Comparison of ENCODE assay signal across 8 mouse cellular contexts in the genomic region with DNA sequence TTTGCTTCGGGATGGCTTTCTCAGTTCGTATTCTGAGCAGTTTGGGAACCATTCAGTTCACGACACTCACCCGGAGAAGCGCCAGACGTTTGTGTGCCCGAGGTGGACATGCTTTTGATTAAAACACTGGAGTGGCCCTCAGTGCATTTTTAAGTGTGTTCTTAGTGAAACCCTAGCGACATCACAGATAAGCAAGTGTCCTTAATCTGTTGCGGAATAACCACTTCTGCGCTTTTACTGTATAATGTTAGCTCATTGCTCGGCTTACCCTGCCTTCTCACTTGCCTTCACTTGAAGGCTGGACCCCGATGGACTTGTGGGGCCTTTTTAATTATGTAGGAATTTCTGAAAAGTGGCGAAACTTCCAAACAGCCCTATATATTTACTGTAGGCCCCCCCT. TPM values are rescaled to one million over a fixed set of nuclear protein-coding genes. Genes with fewer than 3 reads are reported as not detected.
DNase-seq lines count a peak whose midpoint lies in the region; ATAC-seq and TF ChIP-seq lines count a peak whose summit lies in the region.

No protein-coding gene starts in this region.

- H3K27ac ChIP-seq in lung, embryonic 16.5 days (ENCODE audit: low read length): peak overlapping the region; percentile 93
- H3K27ac ChIP-seq in embryonic fibroblast, embryonic 13.5 days (ENCODE audit: insufficient read depth, low read length): peak overlapping the region; percentile 62
- peak overlapping the region; percentile 95 for H3K27ac ChIP-seq in limb, embryonic 13.5 days
- no peak overlapping the region for H3K27ac ChIP-seq in olfactory bulb, adult 2 months (ENCODE audit: insufficient read depth, low read depth, low read length)

- ATAC-seq in lung, embryonic 16.5 days (ENCODE audit: low read depth): no peak
- no peak for ATAC-seq in limb, embryonic 13.5 days (ENCODE audit: low FRiP score, low read depth)
- no peak for ATAC-seq in monocyte, adult 5-6 weeks (replicated peaks; ENCODE audit: insufficient number of reproducible peaks, low FRiP score, low TSS enrichment, poor library complexity, severe bottlenecking)

- H3K4me1 ChIP-seq in lung, embryonic 16.5 days (replicated peaks; ENCODE audit: control insufficient read depth, insufficient read depth, low read length): peaks cover 10% of the 10 kb centered on the region
- H3K4me1 ChIP-seq in embryonic fibroblast, embryonic 13.5 days (ENCODE audit: control insufficient read depth, insufficient read depth, low read length): no peaks in the 10 kb centered on the region
- H3K4me1 ChIP-seq in limb, embryonic 13.5 days: peaks cover 14% of the 10 kb centered on the region
- peaks cover 2% of the 10 kb centered on the region; the same call in 1 of the 2 replicates for H3K4me1 ChIP-seq in olfactory bulb, adult 2 months (ENCODE audit: control insufficient read depth, insufficient read depth, low read length)

- TF ChIP-seq CTCF in embryonic fibroblast, embryonic 13.5 days (IDR thresholded peaks at IDR 0.05; ENCODE audit: borderline replicate concordance, insufficient read depth, low read length): no peak
- TF ChIP-seq CTCF in olfactory bulb, adult 2 months (IDR thresholded peaks at IDR 0.05; ENCODE audit: insufficient read depth, low read depth, low read length): no peak

- WGBS in lung, embryonic 16.5 days: 3% methylated on average over 13 of the region's 13 CpGs
- 3% methylated on average over 13 of the region's 13 CpGs for WGBS in limb, embryonic 13.5 days
- WGBS in olfactory bulb, adult 2 months: 1% methylated on average over 13 of the region's 13 CpGs

- no peaks in the 10 kb centered on the region for H3K27me3 ChIP-seq in lung, embryonic 16.5 days (ENCODE audit: control insufficient read depth, insufficient read depth, low read depth, low read length)
- no peaks in the 10 kb centered on the region for H3K27me3 ChIP-seq in limb, embryonic 13.5 days

- H3K36me3 ChIP-seq in lung, embryonic 16.5 days (ENCODE audit: control insufficient read depth, insufficient read depth, low read length): peaks cover 7% of the 10 kb centered on the region; the same call in 1 of the 2 replicates
- H3K36me3 ChIP-seq in limb, embryonic 13.5 days: peaks cover 58% of the 10 kb centered on the region

- H3K4me3 ChIP-seq in lung, embryonic 16.5 days (ENCODE audit: low read length): peak overlapping the region; percentile 92
- H3K4me3 ChIP-seq in embryonic fibroblast, embryonic 13.5 days (ENCODE audit: insufficient read depth, low read length): peak overlapping the region; percentile 72
- peak overlapping the region; percentile 87 for H3K4me3 ChIP-seq in limb, embryonic 13.5 days
- H3K4me3 ChIP-seq in olfactory bulb, adult 2 months (ENCODE audit: insufficient read depth, low read depth, low read length): peak overlapping the region; percentile 84

- DNase-seq in lung, adult 18-20 months: no peak
- DNase-seq in cerebellum, adult 18-20 months: no peak
- no peak for DNase-seq in embryo, embryonic 10.5 days (ENCODE audit: low spot score)

- H3K4me2 ChIP-seq in lung, embryonic 16.5 days (ENCODE audit: low read depth, low read length): peak overlapping the region; percentile 76
- peak overlapping the region; percentile 76 for H3K4me2 ChIP-seq in limb, embryonic 13.5 days (replicated peaks)

- no peak for TF ChIP-seq POLR2A in embryonic fibroblast, embryonic 13.5 days (IDR thresholded peaks at IDR 0.05; ENCODE audit: low read depth, low read length)
- no peak for TF ChIP-seq POLR2A in olfactory bulb, adult 2 months (IDR thresholded peaks at IDR 0.05; ENCODE audit: insufficient read depth, low read depth, low read length)

- peak overlapping the region; percentile 93 for H3K9ac ChIP-seq in lung, embryonic 16.5 days (ENCODE audit: low read length)
- H3K9ac ChIP-seq in limb, embryonic 13.5 days: peak overlapping the region; percentile 94

- no peaks in the 10 kb centered on the region for H3K9me3 ChIP-seq in lung, embryonic 16.5 days (ENCODE audit: control insufficient read depth, low read length)
- no peaks in the 10 kb centered on the region for H3K9me3 ChIP-seq in limb, embryonic 13.5 days

RNA-seq across cellular contexts. Expression of a gene that starts 0.7 kb away (rescaled TPM):
- 40.5 and 42.0 TPM in 2 replicates for polyA plus RNA-seq in lung, embryonic 16.5 days (2015; fragmentation: Nextera tagmentation; extraction: Ambion mirVana)
- 33.6 and 40.3 TPM in 2 replicates for polyA plus RNA-seq in embryonic fibroblast, embryonic 13.5 days (2011; ENCODE audit: insufficient read length, low read depth, missing spikeins)
- polyA plus RNA-seq in limb, embryonic 13.5 days (2015; fragmentation: Nextera tagmentation; extraction: Ambion mirVana): 46.2 and 51.8 TPM in 2 replicates
- polyA plus RNA-seq in olfactory bulb, adult 2 months (2012; ENCODE audit: insufficient read depth, insufficient read length, low replicate concordance, missing spikeins): not detected in 2 replicates
- 9.3 to 14.4 TPM (median 10.9 TPM) in 3 replicates for total RNA-seq in monocyte, adult 5-6 weeks (2017)

RNA-seq across cellular contexts. Expression of a gene that starts 0.7 kb away (rescaled TPM):
- polyA plus RNA-seq in lung, embryonic 16.5 days (2015; fragmentation: Nextera tagmentation; extraction: Ambion mirVana): 28.3 and 31.0 TPM in 2 replicates
- polyA plus RNA-seq in embryonic fibroblast, embryonic 13.5 days (2011; ENCODE audit: insufficient read length, low read depth, missing spikeins): 31.1 and 34.0 TPM in 2 replicates
- 41.8 and 44.7 TPM in 2 replicates for polyA plus RNA-seq in limb, embryonic 13.5 days (2015; fragmentation: Nextera tagmentation; extraction: Ambion mirVana)
- polyA plus RNA-seq in olfactory bulb, adult 2 months (2012; ENCODE audit: insufficient read depth, insufficient read length, low replicate concordance, missing spikeins): not detected in 2 replicates
- total RNA-seq in monocyte, adult 5-6 weeks (2017): 65.9 to 77.4 TPM (median 66.8 TPM) in 3 replicates

RNA-seq across cellular contexts. Expression of a gene that starts 42.8 kb away (rescaled TPM):
- 41.3 and 41.7 TPM in 2 replicates for polyA plus RNA-seq in lung, embryonic 16.5 days (2015; fragmentation: Nextera tagmentation; extraction: Ambion mirVana)
- 57.4 and 59.3 TPM in 2 replicates for polyA plus RNA-seq in embryonic fibroblast, embryonic 13.5 days (2011; ENCODE audit: insufficient read length, low read depth, missing spikeins)
- polyA plus RNA-seq in limb, embryonic 13.5 days (2015; fragmentation: Nextera tagmentation; extraction: Ambion mirVana): 59.0 and 68.9 TPM in 2 replicates
- polyA plus RNA-seq in olfactory bulb, adult 2 months (2012; ENCODE audit: insufficient read depth, insufficient read length, low replicate concordance, missing spikeins): not detected in 2 replicates
- 11.1 to 13.3 TPM (median 13.1 TPM) in 3 replicates for total RNA-seq in monocyte, adult 5-6 weeks (2017)

Comparison
In these comparisons a context has a peak if more than half of its experiments do, and no peak if none do; other contexts are left out.
1. RNA of a gene that starts 0.7 kb away (polyA plus RNA-seq): 46.2 to 51.8 TPM in limb, embryonic 13.5 days, 40.5 to 42.0 TPM in lung, embryonic 16.5 days and 33.6 to 40.3 TPM in embryonic fibroblast, embryonic 13.5 days; not detected in olfactory bulb, adult 2 months; every median in the first group is over 10 times any median in the second.
2. Peak in every context shown above with its lines, with median percentiles within 50 percentile points of each other: H3K4me3 ChIP-seq.